Mouse (Mus musculus): Measurements from ENCODE around the gene Atg16l2.

The Atg16l2 gene

DNA sequence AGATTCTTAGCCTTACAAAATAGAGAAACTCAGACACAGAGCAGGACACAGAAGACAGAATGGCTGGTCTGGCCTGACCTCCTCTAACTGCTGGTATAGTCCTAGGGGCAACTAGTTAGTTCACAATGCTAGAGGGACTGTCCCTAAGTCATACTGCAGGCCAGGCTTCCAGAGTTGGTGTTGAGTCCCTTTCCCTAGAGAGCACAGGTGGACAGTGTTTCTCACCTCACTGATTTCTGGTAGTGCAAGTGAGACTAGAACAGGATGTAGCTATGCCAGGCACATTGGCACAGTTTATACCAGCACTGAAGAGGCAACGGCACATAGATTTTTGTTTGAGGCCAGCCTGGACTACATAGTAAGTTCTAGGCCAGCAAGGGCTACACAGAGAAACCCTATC lies 9.4 kb downstream of the Atg16l2 start:
- in situ Hi-C loops (cut with MboI; ENCODE audit: low sequenced_read_pairs) = no loop called here

DNA sequence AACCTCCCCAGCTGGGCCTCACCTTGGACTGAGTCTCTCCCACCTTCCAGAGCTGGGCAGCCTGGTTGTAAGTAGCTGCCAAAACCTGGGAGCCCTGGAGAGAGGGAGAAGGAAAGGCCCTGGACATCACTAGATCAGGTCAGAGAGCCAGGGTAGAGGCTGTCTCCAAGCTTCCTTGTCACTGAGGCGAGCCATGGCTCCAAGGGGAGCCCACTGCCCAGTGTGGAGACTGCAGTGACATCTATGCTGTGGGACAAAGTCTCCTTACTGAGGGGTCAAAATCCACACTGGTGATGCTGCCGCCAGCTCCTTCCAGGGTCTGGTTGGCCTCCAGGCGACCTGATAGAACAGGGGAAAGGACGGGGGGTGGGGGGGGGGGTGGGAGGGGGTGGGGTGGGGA lies 10.0 kb downstream of the Atg16l2 start:
- in situ Hi-C loops (cut with MboI; ENCODE audit: low sequenced_read_pairs) = no loop called here

DNA sequence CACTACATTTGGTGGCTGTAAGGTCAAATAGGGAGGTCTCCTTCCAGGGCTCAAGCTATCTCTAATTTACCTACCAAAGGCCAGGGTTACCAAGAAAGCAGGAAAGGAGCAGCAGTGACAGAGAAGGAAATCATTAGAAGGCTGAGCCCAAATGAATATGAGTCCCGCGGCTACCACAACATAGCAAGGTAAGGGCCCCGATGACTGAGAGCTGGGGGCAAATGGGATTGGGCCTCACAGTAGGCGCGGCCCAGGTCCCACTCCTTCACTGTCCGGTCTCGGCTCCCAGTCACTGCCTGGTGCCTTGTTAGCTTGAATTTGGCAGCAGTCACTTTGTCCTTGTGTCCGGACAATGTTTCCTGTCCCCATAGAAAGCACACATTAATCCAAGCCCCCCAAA lies 10.4 kb downstream of the Atg16l2 start:
- in situ Hi-C loops (cut with MboI; ENCODE audit: low sequenced_read_pairs) = no loop called here

DNA sequence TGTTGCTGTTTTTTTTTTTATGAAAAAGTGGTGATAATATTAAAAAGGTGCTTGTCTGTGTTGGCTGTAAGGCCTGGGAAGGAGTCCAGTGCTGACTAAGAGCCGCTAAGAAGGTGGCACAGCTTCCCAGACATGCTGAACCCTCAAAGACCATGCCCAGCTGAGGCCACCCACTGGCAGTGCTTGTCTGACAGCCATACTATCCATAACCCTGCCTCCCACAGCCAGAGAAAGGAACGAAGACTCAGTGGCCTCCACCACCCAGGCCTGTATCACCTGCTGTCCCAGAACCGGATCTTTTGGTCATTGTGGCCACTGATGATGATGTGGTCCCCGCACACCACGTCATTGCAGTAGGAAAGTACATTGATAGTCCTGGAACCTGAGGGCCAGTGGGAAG lies 10.8 kb downstream of the Atg16l2 start:
- in situ Hi-C loops (cut with MboI; ENCODE audit: low sequenced_read_pairs) = no loop called here

DNA sequence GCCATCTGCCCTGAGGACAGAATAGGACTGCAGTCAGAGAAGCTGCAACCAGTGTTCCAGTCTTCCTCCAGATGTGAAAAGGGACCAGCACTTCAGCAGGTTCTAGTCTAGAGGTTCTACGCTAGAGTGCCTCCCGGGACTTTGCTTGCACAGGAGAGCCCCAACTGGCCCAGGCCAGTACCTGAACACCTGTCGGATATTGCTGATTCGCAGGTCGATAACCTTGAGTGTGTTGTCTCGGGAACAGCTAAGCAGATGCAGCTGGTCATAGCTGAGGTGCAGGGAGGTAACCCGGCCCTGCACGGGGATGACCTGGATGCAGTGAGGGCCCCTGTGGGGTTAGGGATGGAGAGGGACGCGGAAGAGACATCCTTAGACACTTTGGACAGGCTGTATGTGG lies 11.7 kb downstream of the Atg16l2 start:
- in situ Hi-C loops (cut with MboI; ENCODE audit: low sequenced_read_pairs) = no loop called here

DNA sequence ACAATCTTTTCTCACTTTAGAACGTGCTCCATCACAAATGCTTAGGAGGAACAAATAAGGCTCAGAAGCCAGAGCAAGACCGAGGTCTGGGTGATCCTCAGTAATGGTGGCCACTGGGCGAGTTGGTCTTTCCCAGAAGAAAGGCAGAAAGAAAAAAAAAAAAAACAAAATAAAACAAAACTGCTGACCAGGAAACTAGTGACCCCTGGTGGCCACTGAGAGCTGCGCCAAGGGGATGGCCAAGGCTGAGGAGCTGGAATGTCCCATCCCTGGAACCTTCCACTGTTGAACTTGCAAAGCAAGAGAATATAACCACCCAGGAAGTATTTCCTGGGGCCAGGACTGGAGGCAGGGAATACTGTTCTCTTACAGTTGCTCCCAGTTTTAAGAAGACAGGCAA lies 13.6 kb downstream of the Atg16l2 start:
- in situ Hi-C loops (cut with MboI; ENCODE audit: low sequenced_read_pairs) = no loop called here

DNA sequence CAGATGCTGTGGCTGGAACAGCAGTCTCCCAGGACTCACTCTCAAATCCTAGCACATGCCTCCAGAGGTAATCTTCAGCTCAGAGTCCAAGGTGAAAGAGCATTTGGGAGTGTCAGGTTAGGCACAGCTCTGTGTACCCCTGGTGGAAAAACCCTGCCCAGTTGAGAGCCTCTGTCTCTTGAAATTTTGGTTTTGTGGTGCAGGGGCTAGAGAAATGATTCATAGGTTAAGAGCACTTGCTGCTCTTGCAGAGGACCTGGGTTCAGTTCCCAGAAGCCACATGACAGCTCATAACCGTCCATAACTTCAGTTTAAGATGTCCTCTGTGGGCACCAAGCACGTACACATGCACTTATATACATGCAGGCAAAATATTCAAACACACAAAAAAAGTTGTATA lies 14.2 kb downstream of the Atg16l2 start:
- in situ Hi-C loops (cut with MboI; ENCODE audit: low sequenced_read_pairs) = no loop called here

DNA sequence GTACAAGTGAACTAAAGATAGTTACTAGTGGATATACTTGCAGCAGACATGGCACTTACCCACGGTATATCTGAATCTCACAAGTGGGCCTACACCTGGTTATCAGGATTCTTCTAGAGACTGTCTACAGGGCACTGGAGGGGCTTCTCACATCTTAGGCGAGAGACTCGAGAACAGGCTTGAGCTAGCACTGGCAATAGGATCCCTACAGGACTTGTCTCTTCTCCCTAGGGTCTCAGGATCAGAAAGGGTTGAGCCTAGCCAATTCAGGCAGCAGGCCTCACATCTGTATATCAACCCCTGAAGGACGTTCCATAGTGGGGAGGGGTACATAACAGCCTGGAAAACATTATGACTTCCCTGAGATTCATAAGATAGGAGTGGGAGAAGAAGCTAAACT lies 15.2 kb downstream of the Atg16l2 start:
- in situ Hi-C loops (cut with MboI; ENCODE audit: low sequenced_read_pairs) = no loop called here

DNA sequence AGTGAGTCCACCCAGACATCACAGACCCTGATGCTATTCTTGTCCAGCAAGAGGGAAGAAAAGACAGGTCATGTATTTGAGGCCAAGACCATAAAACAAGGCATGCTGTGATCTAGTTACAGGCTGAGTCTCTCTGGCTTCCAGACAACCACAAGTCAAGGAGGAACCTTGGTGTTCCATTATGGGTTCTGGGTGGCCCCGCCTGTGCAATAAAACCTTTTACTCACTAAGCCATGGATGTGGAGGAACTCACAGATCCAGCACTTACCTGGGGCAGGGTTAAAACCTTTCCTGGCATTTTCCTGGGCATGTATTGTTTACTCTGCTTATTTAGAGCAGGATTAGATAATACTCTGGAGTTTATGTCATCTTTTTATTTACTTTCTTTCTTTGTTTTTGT lies 17.5 kb downstream of the Atg16l2 start:
- in situ Hi-C loops (cut with MboI; ENCODE audit: low sequenced_read_pairs) = no loop called here

DNA sequence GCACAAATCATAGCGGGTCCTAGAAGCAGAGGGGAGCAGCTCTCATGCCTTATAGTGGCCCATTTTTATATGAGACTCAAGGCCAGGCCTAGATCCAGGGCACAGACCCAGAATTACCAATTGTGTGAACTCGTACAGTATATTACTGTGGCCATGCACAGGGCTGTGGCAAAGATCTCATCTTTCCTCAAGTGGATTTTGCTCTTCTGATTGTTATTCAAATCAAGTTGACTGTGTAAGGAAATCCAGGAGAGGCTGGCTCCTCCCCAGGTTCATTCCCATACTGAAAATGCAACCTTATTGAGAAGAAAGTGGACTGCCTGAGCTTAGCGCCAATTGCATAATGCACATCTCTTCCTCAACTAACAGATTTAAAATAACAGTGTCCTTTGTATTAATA lies 19.3 kb downstream of the Atg16l2 start:
- in situ Hi-C loops (cut with MboI; ENCODE audit: low sequenced_read_pairs) = no loop called here

DNA sequence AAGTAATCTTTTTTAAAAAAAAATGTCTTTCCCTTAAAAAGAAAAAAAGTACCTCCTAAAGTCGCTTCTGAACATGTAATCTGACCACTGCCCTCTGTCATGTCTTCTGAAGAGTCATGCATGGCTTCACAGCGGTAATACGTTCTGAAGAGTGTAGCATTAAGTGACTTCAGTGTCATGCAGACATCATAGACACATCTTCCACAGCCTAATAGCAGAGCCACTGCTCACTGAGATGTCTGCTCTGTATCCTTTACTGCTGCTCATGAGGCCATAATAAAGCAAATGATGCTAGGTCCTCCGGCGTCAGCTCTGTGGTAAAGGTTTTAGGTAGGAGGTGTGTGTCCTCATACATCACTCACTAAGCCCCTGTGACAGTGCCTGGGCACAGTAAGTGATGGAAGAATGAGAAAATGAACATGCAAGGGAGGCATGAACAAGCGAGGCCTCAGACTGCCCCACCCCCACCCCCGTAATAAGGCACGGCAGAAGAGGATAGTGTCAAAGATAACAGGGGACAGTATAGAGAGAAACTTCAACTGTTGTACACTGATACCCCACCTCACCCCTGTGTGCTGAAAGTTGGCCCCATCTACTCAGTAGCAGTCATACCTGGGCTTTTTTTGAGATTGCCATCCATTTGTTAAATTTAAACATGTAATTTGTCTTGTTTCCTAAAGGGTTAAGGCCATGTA lies 29.4 kb downstream of the Atg16l2 start:
- in situ Hi-C loops (cut with MboI; ENCODE audit: low sequenced_read_pairs) = no loop called here

DNA sequence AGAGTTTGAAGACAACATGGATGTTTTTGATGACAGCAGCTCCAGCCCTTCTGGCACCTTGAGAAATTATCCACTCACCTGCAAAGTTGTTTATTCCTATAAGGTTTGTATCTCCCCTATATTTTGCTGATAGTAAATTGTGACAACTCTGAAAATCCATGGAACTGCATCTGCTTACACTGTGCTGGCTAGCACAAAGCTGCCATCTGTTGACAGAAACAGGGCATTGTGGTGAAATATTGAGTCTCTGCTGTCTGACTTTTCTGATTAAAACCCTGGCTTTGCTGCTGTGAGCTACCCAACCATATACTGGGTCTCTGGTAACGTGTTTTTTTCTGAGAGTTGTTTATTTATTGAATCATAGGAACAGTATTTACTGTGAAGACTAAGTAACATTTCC lies 30.4 kb downstream of the Atg16l2 start:
- in situ Hi-C loops (cut with MboI; ENCODE audit: low sequenced_read_pairs) = no loop called here

DNA sequence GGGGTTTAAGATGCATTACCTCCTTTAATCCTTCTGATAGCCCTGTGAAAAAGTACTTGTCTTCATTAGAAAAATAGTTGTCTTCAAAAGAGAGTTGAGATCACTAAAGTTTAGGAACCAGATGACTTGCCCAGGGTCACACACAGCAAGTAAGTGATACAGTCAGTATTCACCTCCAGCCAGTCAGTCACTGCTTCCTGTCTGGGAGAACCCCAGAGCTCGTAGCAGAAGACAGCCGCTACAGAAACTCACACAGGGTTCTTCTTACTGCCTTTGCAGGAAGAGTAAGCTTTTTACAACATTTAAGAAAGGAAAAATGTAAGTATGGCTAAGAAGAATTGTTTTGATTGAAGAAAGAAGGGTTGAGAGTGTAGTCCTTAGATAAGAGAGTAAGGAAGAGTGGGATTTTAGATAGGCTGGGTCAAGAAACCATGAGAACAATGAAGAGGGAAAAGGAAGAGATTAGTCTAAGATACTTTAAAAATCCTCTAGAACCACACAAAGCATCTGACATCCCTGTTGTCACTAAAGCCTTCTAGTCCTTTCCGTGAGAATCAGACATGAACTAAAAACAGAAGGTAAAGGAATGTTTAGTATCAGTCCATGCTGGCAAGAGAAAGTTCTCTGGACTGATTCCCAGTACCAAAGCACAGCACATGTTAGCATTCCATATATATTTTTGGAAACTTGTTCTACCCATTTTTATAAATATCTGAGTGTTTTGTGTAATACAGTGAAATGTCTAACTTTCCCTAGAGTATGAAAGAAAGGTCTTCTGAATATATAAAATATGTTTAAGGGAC lies 34.4 kb downstream of the Atg16l2 start:
- in situ Hi-C loops (cut with MboI; ENCODE audit: low sequenced_read_pairs) = no loop called here

DNA sequence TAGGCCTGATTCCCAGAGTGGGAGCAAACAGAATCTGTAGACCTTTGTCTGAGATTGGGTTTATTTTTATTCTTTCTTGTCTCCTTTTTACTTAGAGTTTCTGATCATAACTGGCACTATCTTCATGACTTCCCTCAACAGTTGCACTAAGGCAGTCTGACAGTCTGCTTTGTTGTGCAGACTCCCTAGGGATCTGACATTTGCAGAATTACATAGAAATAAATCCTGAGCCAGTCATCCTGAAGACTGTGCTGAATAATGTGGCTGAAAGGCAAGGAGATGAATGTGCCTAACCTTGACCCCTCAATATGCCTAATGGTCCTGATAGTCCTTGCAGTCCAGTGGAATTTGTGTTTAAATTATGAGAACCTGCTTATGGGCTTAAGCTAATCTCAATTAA lies 38.5 kb downstream of the Atg16l2 start:
- in situ Hi-C loops (cut with MboI; ENCODE audit: low sequenced_read_pairs) = no loop called here

DNA sequence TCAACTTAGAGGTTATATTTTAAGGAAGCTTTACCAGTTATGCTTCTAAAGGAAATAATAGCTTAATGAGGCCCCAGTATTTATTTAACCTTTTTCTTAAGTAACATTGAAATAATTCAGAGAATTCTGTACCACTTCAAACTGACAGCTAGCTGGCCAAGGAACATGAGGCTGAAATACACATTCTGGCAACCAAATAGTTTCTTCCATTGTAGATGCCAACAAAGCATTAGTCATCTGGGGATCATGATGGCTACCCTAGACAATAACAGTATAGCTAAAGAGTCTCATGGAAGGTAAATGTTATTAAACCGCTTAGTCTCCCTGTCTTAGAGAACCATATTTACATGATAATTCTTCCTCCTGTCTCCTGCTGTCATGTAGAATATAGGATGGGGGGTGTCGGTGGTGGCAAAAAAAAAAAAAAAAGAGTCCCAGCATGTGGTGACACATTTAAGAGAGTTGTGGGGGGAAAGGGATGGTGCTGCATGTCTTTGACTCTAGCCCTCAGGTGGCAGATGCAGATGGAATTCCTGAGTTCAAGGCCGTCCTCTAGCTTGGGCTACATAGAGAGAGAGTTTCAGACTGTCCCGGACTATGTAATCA lies 40.0 kb downstream of the Atg16l2 start:
- in situ Hi-C loops (cut with MboI; ENCODE audit: low sequenced_read_pairs) = no loop called here

DNA sequence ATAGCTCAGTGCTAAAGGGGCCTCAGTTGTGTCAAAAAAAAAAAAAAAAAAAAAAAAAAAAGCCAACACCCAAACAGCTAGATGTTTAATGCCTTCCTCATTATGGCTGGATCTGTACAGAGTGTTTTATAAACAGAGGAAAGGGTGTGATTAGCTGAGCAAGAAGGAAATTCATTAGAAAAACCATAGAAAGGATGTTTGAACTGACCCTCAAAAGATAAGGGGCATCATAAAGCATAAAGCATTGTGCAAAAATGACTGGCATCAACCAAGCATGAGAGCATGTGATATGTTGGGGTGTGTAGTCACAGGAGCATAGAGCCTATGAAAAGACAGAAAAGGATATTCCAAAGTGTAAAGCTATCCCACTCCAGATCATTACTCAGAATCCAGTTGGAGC lies 43.6 kb downstream of the Atg16l2 start:
- in situ Hi-C loops (cut with MboI; ENCODE audit: low sequenced_read_pairs) = no loop called here

DNA sequence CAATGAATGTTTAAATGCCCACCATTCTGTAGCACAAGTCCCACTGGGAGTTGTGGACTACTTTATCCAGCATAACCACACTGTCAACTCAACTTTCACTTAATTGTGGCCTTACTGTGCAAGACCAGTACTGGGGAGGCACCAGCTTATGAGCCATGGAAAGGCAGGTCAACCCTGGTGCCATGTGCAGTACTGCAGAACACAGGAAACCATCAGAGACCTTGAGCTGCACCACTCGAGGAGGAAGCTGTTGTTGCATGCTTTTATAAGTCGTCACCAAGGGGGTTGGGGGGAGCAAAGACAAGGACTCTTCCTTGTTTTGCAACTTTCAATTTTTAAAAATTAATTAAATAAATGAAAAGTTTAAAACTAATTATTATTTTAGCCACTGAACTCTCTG lies 49.0 kb downstream of the Atg16l2 start:
- in situ Hi-C loops (cut with MboI; ENCODE audit: low sequenced_read_pairs) = no loop called here

DNA sequence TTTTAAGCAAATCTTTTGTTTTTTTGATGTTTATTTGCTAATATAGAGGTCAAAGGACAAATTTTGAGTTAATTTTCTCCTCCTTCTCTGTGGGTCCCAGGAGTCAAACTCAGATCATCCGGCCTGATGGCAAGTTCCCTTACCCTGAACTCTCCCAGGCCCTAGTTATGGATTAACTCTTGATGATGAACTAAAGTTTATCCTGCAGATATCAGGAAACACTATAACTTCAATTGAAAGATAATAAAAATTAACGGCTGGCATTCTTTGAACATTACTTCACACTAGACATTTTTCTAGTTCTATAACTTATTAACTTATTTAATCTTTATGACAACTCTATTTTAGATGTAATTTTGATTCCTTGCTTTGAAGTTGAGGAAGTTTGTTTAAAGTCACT lies 52.9 kb downstream of the Atg16l2 start:
- in situ Hi-C loops (cut with MboI; ENCODE audit: low sequenced_read_pairs) = no loop called here

DNA sequence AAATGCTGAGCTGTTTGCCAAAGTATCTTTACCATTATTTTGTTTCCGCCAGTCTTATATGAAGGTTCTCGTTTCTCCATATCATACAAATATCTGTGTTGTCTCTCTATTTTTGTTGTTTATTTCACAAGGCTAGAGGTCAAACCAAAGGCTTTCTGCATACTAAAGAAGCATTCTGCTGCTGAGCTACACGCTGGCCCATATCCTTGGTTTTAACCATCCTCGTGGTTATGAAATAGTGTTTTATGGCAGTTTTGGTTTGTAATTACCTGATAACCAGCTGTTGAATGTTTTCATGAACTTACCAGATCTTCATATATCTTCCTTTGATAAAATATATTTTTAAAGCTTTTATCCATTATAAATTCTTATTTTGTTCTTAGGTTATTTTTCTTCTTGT lies 53.3 kb downstream of the Atg16l2 start:
- in situ Hi-C loops (cut with MboI; ENCODE audit: low sequenced_read_pairs) = no loop called here

DNA sequence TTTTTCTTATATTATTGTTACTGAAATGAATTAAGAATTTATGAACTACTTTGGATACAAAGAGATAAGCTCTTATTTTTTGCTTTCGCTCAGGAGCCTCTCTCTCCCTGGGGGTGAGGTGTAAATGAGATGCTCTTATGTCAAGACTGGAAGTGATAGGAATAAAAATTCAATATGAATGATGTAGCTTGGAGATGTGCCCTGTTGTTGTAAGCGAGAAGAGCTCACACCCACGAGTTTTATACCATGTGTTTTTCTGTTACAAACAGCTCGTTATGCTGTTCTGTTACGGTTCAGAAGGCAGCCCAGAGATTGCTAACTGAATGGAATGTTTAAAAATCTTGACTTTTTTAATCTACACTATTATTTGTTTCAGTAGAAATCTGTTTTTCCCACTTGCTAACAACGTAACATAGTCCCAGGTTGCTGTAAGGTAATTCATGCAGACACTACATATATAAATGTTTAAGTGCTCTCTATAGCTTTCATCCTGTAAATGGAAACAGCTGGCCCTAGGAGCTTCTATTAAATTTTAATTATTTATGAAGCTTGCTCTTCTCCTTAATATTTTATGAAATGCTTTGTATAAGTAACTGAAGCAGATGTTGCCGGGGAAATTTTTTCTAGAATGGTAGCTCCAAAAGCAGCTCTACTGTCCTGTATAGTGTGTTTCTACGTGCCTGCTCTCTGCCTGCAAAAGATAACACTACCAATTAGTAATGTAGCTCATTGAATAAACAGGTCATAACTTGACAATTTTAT lies 65.2 kb downstream of the Atg16l2 start:
- in situ Hi-C loops (cut with MboI; ENCODE audit: low sequenced_read_pairs) = no loop called here

DNA sequence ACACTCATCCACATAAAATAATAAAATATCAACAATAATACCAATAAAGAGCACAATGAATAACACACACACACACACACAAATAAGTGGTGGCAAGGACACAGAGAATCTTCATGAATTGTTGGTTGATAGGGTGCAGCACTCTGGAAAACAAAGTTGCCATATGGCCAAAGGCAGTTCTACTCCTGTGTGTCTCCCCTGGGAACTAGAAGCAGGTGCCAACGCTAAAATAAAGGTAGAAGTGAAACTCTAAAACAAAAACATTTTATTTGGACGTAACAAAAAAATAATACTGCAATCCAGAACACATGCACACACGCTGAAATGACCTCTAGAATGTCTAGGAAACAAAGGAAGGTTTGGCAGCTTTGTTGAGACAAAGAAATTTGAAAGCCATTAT lies 69.3 kb downstream of the Atg16l2 start:
- in situ Hi-C loops (cut with MboI; ENCODE audit: low sequenced_read_pairs) = no loop called here

DNA sequence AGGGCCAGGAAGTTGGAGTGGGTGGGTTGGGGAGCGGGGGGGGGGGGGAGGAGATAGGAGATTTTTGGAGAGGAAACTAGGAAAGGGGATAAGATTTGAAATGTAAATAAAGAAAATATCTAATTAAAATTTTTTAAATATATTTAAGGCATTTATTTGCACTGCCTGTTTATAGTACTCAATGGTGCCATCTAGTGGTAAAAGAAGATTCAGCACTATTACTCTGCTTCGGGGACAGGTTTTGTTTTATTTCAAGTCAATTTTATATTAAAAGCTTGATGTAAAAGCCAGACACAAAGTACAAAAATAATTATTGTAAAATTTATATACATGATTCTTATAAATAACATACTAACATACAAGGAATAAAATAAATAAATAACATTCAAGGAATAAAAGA lies 70.6 kb downstream of the Atg16l2 start:
- in situ Hi-C loops (cut with MboI; ENCODE audit: low sequenced_read_pairs) = no loop called here

Data from CH12F3 (cell line).